Mouse (Mus musculus) spleen, embryonic (tissue): ENCODE results near the gene Gm20696.

Experiments
- CTCF ChIA-PET: fragments of 350-600 bp; sonication (Branson Sonifier 250); formaldehyde crosslinking; loops from one replicate; lab custom pipeline; 2022; lab: Charles Lee

Gm20696 gene

GRCm38 (mm10) chr6:99625306-99625705, 41.3 kb downstream of the Gm20696 start:
- CTCF ChIA-PET = no interaction called here

- CTCF ChIA-PET = no interaction called here
These were observed 42.1 kb downstream of the Gm20696 start for GRCm38 (mm10) chr6:99624542-99624941.

- CTCF ChIA-PET = no interaction called here
These were observed 43.0 kb downstream of the Gm20696 start for GRCm38 (mm10) chr6:99623641-99624040.

- CTCF ChIA-PET = no interaction called here
These were observed 45.4 kb downstream of the Gm20696 start for GRCm38 (mm10) chr6:99621167-99621566.

GRCm38 (mm10) chr6:99620471-99620870, 46.1 kb downstream of the Gm20696 start:
- CTCF ChIA-PET = no interaction called here

- CTCF ChIA-PET = interaction anchor here (0.7 kb wide), 1 partner anchor 816 kb away, joined by 3 read pairs; no protein-coding TSS in a partner anchor
These were observed 46.6 kb downstream of the Gm20696 start for GRCm38 (mm10) chr6:99619964-99620363.

- CTCF ChIA-PET = interaction anchor here (0.7 kb wide), 1 partner anchor 816 kb away, joined by 3 read pairs; no protein-coding TSS in a partner anchor
These were observed 47.1 kb downstream of the Gm20696 start for GRCm38 (mm10) chr6:99619466-99619865.

- CTCF ChIA-PET = interaction anchor here (0.6 kb wide), 1 partner anchor 35 kb away, joined by 11 read pairs; no protein-coding TSS in a partner anchor
These were observed 48.7 kb downstream of the Gm20696 start for GRCm38 (mm10) chr6:99617867-99618266.

- CTCF ChIA-PET = no interaction called here
These were observed 49.2 kb downstream of the Gm20696 start for GRCm38 (mm10) chr6:99617415-99617814.

GRCm38 (mm10) chr6:99615272-99615751, 51.3 kb downstream of the Gm20696 start:
- CTCF ChIA-PET = no interaction called here

GRCm38 (mm10) chr6:99614566-99615271, 51.9 kb downstream of the Gm20696 start:
- CTCF ChIA-PET = no interaction called here

- CTCF ChIA-PET = no interaction called here
These were observed 54.7 kb downstream of the Gm20696 start for GRCm38 (mm10) chr6:99611866-99612265.

- CTCF ChIA-PET = interaction anchor here (0.7 kb wide), 1 partner anchor 1266 kb away, joined by 4 read pairs; no protein-coding TSS in a partner anchor
These were observed 55.9 kb downstream of the Gm20696 start for GRCm38 (mm10) chr6:99610454-99611427.

- CTCF ChIA-PET = no interaction called here
These were observed 60.5 kb downstream of the Gm20696 start for GRCm38 (mm10) chr6:99606079-99606478.

- CTCF ChIA-PET = no interaction called here
These were observed 61.8 kb downstream of the Gm20696 start for GRCm38 (mm10) chr6:99604758-99605157.

GRCm38 (mm10) chr6:99602434-99602833, 64.2 kb downstream of the Gm20696 start:
- CTCF ChIA-PET = no interaction called here

- CTCF ChIA-PET = no interaction called here
These were observed 65.7 kb downstream of the Gm20696 start for GRCm38 (mm10) chr6:99600886-99601285.

- CTCF ChIA-PET = no interaction called here
These were observed 66.3 kb downstream of the Gm20696 start for GRCm38 (mm10) chr6:99600168-99600793.

GRCm38 (mm10) chr6:99599651-99600050, 66.9 kb downstream of the Gm20696 start:
- CTCF ChIA-PET = interaction anchor here (0.7 to 0.8 kb wide), 2 partner anchors 600 to 1829 kb away, joined by 3 to 13 read pairs; no protein-coding TSS in a partner anchor

GRCm38 (mm10) chr6:99599229-99599628, 67.4 kb downstream of the Gm20696 start:
- CTCF ChIA-PET = interaction anchor here (0.7 to 0.8 kb wide), 2 partner anchors 599 to 1828 kb away, joined by 3 to 13 read pairs; no protein-coding TSS in a partner anchor

GRCm38 (mm10) chr6:99577040-99577439, 89.6 kb downstream of the Gm20696 start:
- CTCF ChIA-PET = no interaction called here
